Mouse (Mus musculus) heart, embryonic 13.5 days (tissue): ENCODE results near the gene Crybb2. TPM values are rescaled to one million over a fixed set of nuclear protein-coding genes. Genes with fewer than 3 reads are reported as not detected.

Source experiments
- ATAC-seq: fragments of 200-750 bp; cut with Nextera tagmentation; 2 replicates; pipeline ENCODE4 v1.8.0; 2017; ENCODE audit warnings: moderate TSS enrichment; ENCODE audit not compliant: insufficient number of reproducible peaks, low FRiP score, low TSS enrichment; ENCODE audit errors: extremely low read depth
- H3K27ac ChIP-seq: fragments of 300-500 bp; sonication (generic); replicated peaks from 2 replicates; pipeline ENCODE4 v1.5.1; 2015; ENCODE audit warnings: moderate library complexity, mild to moderate bottlenecking, inconsistent platforms
- H3K27me3 ChIP-seq: fragments of 300-500 bp; sonication (generic); replicated peaks from 2 replicates; pipeline ENCODE4 v1.6.1; 2015; ENCODE audit warnings: mild to moderate bottlenecking, inconsistent platforms
- H3K36me3 ChIP-seq: fragments of 300-500 bp; sonication (generic); 2 replicates; pipeline ENCODE4 v1.6.1; 2015; ENCODE audit warnings: mild to moderate bottlenecking, inconsistent platforms
- H3K4me1 ChIP-seq: fragments of 300-500 bp; sonication (generic); 2 replicates; pipeline ENCODE4 v1.6.1; 2015; ENCODE audit warnings: inconsistent platforms
- H3K4me2 ChIP-seq: fragments of 300-500 bp; sonication (generic); 2 replicates; pipeline ENCODE4 v1.6.1; 2015; ENCODE audit warnings: inconsistent platforms, mild to moderate bottlenecking, moderate library complexity
- H3K4me3 ChIP-seq: fragments of 300-500 bp; sonication (generic); 2 replicates; pipeline ENCODE4 v1.5.1; 2015; ENCODE audit warnings: moderate library complexity, mild to moderate bottlenecking, inconsistent platforms
- H3K9ac ChIP-seq: fragments of 300-500 bp; sonication (generic); 2 replicates; pipeline ENCODE4 v1.6.1; 2015; ENCODE audit warnings: inconsistent platforms, mild to moderate bottlenecking, moderate library complexity
- H3K9me3 ChIP-seq: fragments of 300-500 bp; sonication (generic); 2 replicates; pipeline ENCODE4 v1.6.1; 2016; ENCODE audit warnings: inconsistent platforms
- WGBS: fragments of 180-500 bp; shearing (Covaris S2); methylation state at CpG from one replicate; pipeline ENCODE4 v1.1.7; 2015; ENCODE audit warnings: mixed read lengths; 5-methylcytosine and 5-hydroxymethylcytosine counted together
- polyA plus RNA-seq: library from polyadenylated mRNA; unstranded; fragments of >200 nt; fragmentation: Nextera tagmentation; extraction: Ambion mirVana; gene quantifications from 2 replicates; pipeline ENCODE4 v1.2.1, GENCODE M21; 2015

The Crybb2 gene
- polyA plus RNA-seq, 1 experiment from 2014 or later: not detected

DNA sequence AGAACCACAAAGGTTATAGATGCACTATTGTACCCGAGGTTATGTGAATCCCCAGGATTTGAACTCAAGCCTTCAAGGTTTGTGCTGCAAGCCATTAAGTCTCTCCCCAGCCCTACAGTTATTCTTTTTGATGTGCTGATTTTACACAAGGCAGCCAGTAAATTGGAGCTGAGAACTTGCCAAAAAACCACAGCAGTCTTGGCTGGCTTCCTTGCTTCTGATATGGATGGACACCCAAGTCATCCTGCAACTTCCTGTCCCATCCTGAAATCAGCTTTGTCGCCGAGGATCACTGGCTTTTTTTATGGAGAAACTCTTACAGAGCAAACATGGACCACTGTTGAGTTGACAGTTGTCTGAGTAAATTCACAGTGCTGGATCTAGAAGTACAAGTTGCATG, 39.8 kb downstream of the Crybb2 start:
- no peak overlapping the region for H3K27ac ChIP-seq
- H3K9me3 ChIP-seq: no peaks in the 10 kb centered on the region
- 52% methylated on average over 3 of the region's 3 CpGs for WGBS
- H3K9ac ChIP-seq: no peak overlapping the region
- no peak overlapping the region for H3K4me3 ChIP-seq
- H3K4me2 ChIP-seq: no peak overlapping the region
- peaks cover 9% of the 10 kb centered on the region for H3K27me3 ChIP-seq
- ATAC-seq: no peak
- H3K36me3 ChIP-seq: no peaks in the 10 kb centered on the region
- peaks cover 12% of the 10 kb centered on the region for H3K4me1 ChIP-seq

GRCm38 (mm10) chr5:113026706-113027105, 43.2 kb downstream of the Crybb2 start:
- H3K36me3 ChIP-seq: no peaks in the 10 kb centered on the region
- 75% methylated on average over 5 of the region's 5 CpGs for WGBS
- H3K9ac ChIP-seq: no peak overlapping the region
- H3K27ac ChIP-seq: no peak overlapping the region
- H3K9me3 ChIP-seq: no peaks in the 10 kb centered on the region
- H3K4me1 ChIP-seq: peaks cover 11% of the 10 kb centered on the region
- H3K4me2 ChIP-seq: no peak overlapping the region
- peaks cover 5% of the 10 kb centered on the region for H3K27me3 ChIP-seq
- no peak for ATAC-seq
- no peak overlapping the region for H3K4me3 ChIP-seq

DNA sequence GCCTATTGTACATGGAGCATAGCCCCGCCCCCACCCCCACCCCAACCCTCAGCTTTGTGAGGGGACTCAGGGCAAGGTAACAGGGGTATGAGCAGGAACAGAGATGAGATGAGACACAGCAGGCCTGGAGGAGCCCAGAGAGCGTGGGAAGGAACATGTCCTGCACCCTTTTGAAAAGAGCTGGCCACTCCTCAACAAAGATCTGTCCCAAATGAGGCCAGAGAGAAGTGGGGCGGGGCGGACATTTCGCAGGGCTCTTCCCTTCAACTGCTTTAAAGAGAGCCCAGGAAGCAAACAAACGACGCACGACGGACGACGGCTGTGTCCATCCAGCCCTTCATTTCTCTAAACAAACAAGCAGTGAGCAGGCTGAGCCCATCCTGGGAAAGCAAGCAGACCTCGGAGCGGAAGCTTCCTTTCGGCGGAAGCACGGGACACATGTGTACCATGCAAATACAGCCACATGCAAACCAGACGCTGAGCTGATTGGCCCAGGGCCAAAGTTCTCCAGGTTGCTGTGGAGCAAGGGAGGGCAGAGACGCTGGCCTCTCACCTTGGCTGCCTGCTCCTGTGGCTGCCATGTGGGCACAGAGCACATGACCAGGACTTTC, 45.7 kb downstream of the Crybb2 start:
- no peak for ATAC-seq
- Histone ChIP-seq H3K4me3 (no peak overlapping the region), H3K27me3 (no peaks in the 10 kb centered on the region), H3K9ac (peak overlapping the region; percentile 6; the same call in 1 of the 2 replicates), H3K4me1 (peaks cover 11% of the 10 kb centered on the region), H3K27ac (no peak overlapping the region), H3K4me2 (peak overlapping the region; percentile 54), H3K9me3 (no peaks in the 10 kb centered on the region), H3K36me3 (no peaks in the 10 kb centered on the region)
- 31% methylated on average over 18 of the region's 18 CpGs for WGBS

GRCm38 (mm10) chr5:113018190-113018589, 51.7 kb downstream of the Crybb2 start:
- H3K4me1 ChIP-seq: peaks cover 36% of the 10 kb centered on the region
- H3K4me2 ChIP-seq: peak overlapping the region; percentile 1; the same call in 1 of the 2 replicates
- no peaks in the 10 kb centered on the region for H3K27me3 ChIP-seq
- no peaks in the 10 kb centered on the region for H3K9me3 ChIP-seq
- whole genome bisulfite sequencing: 33% methylated on average over 8 of the region's 8 CpGs
- H3K27ac ChIP-seq: no peak overlapping the region
- H3K36me3 ChIP-seq: no peaks in the 10 kb centered on the region
- no peak for ATAC-seq
- no peak overlapping the region for H3K9ac ChIP-seq
- H3K4me3 ChIP-seq: no peak overlapping the region

DNA sequence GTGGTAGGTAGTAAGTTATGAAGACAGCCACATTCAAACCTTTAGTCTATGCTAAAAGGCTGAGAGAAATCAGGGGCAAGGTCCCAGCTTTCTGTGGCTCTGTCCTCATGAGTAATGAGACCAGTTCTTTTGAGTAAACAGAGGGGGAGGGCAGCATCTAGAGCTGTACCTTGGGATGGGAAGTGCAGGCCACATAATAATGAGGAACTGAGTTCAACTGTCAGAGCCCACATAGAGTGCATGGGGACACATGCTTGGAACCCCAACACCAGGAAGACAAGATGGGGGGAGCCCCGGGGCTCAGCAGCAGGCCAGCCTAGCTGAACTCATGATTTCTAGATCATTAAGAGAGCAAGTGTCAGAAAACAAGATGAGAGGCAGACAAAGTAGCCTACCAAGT, 52.9 kb downstream of the Crybb2 start:
- H3K9ac ChIP-seq: no peak overlapping the region
- H3K4me1 ChIP-seq: peaks cover 36% of the 10 kb centered on the region
- H3K4me3 ChIP-seq: no peak overlapping the region
- H3K9me3 ChIP-seq: no peaks in the 10 kb centered on the region
- no peak overlapping the region for H3K27ac ChIP-seq
- ATAC-seq: no peak
- no peaks in the 10 kb centered on the region for H3K27me3 ChIP-seq
- 78% methylated on average over 1 of the region's 1 CpGs for WGBS
- no peaks in the 10 kb centered on the region for H3K36me3 ChIP-seq
- H3K4me2 ChIP-seq: no peak overlapping the region

- no peaks in the 10 kb centered on the region for H3K36me3 ChIP-seq
- peak within 1 kb of the TSS; percentile 87 for H3K9ac ChIP-seq
- H3K4me1 ChIP-seq: peaks cover 42% of the 10 kb centered on the region
- peak within 1 kb of the TSS; percentile 84 for H3K4me2 ChIP-seq
- no peaks in the 10 kb centered on the region for H3K9me3 ChIP-seq
- peak within 1 kb of the TSS; percentile 66 for H3K27ac ChIP-seq
- no peaks in the 10 kb centered on the region for H3K27me3 ChIP-seq
- 4% methylated on average over 26 of the region's 52 CpGs for WGBS
- H3K4me3 ChIP-seq: peak within 1 kb of the TSS; percentile 71
- ATAC-seq: peak; percentile 70
Measured at GRCm38 (mm10) chr5:113015236-113016061, 54.5 kb downstream of the Crybb2 start, which contains the start of gene Grk3. Grk3 (minus strand) TSS chr5:113015791.

DNA sequence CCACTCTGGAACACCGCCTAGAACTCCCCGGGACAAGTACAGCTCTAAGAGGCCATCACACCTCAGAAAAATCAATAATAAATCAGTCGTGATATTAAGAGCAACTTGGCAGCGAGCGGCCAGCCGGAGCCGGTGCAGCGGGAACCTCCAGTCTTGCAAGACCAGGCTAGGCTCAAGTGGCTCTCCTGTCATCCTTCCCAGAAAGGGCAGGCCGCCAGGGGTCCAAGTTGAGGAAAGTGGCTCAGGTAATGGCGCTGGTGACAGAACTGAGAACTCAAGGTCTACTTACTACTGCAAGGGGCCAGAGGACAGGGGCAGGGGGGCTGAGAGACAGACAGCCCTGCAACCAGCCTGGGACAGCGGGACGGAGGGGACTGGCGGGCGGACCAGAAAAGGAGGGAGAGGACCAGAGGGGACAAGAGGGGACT, 55.1 kb downstream of the Crybb2 start:
- Histone ChIP-seq H3K4me2 (peak overlapping the region; percentile 84), H3K4me1 (peaks cover 47% of the 10 kb centered on the region), H3K36me3 (no peaks in the 10 kb centered on the region), H3K4me3 (peak overlapping the region; percentile 71), H3K9me3 (no peaks in the 10 kb centered on the region), H3K27ac (peak overlapping the region; percentile 66), H3K27me3 (no peaks in the 10 kb centered on the region), H3K9ac (peak overlapping the region; percentile 87)
- WGBS: 2% methylated on average over 14 of the region's 14 CpGs
- 0 out of 2 replicates have a peak, but pooled peaks have one; percentile 6 for ATAC-seq

DNA sequence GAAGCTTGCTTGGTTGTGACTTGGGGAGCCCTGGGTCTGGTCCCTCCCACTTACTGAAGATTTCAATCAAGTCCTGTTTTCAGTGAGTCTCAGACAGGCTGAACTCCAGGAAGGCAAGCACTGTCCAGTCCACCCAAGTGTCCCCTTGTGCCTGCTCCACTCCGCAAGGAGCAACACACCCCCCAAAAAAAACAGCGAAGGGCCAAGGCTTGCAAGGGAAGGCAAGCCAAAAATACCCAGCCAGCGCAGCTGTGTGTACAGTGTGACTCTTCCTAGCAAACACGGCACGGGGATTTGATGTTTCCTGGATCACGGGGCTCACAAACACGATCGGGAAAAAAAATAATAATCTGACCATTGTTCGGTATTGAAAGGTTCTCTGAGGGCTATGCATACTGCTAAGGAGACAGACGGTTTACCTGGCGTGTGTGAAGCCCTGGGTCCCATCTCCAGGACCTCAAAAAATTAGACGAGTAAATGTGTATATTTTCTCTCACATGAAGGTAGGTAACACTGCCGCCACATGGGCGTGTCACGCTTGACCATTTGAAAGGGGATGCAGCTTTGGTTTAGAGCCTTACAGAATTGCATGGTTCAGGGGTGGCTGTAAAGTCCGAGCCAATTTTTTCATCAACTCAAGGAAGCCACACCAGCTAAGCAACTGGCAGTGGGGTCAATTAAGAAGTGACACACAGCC, 55.7 kb downstream of the Crybb2 start:
- 44% methylated on average over 16 of the region's 16 CpGs for WGBS

DNA sequence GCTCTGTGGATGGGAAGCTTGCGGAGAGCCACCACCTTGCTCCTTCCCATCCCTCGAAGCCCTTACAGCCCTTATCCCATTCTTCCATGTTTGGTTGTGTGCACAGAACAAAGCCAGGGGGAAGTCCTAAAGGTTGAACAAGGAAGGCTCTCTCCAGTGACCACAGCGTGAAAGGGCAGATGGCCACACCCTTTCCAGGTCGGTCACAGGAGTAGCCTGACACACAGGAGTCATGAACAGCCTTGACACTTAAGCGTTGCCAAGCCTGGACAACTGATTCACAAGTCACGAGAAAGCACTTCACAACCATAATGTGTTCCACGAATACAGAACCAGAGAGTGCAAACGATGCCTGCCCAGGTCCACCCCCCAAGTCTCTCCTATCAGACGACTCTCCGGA, 58.0 kb downstream of the Crybb2 start:
- Histone ChIP-seq H3K4me1 (peaks cover 61% of the 10 kb centered on the region), H3K36me3 (no peaks in the 10 kb centered on the region), H3K27me3 (no peaks in the 10 kb centered on the region), H3K9ac (no peak overlapping the region), H3K9me3 (no peaks in the 10 kb centered on the region), H3K4me3 (no peak overlapping the region), H3K4me2 (no peak overlapping the region), H3K27ac (no peak overlapping the region)
- ATAC-seq: no peak
- 75% methylated on average over 10 of the region's 10 CpGs for WGBS

More for the DNA sequence above, 55.7 kb downstream of the Crybb2 start:
- H3K4me1 ChIP-seq: peaks cover 53% of the 10 kb centered on the region
- H3K36me3 ChIP-seq: no peaks in the 10 kb centered on the region
- H3K9ac ChIP-seq: peak overlapping the region; percentile 87
- H3K4me2 ChIP-seq: peak overlapping the region; percentile 84
- peak overlapping the region; percentile 66; the same call in 1 of the 2 replicates for H3K27ac ChIP-seq
- peak overlapping the region; percentile 71 for H3K4me3 ChIP-seq
- H3K9me3 ChIP-seq: no peaks in the 10 kb centered on the region
- no peaks in the 10 kb centered on the region for H3K27me3 ChIP-seq
- no peak for ATAC-seq

DNA sequence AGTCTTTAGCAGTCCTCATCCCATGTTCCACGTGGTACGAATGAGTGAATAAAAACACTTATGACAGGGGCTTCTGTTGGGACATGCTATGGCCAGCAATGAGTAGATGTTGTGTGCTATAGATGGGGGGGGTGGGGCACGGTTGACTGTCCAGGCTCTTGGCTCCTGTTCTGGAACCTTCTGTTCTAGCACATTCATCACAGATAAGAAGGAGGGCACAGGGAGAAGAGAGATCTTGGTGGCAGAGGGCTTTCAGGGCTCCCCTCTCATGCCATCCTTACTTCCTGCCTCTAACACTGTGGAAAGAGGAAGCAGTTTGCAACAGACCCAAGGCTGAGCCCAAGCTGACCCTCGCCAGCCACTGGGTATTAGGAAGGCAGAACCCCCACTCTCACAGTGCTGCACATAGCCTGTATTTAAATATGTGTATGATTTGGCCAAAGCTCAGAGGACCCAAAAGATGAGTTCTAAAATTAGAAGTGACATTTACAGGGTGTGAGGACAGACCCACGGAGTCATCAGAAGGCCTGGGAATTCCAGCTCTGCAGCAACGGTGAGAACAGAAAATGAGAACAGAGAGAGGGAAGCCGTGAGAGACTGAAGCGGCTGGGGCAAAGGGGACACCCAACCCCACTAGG, 60.6 kb downstream of the Crybb2 start:
- no peak overlapping the region for H3K4me3 ChIP-seq
- 55% methylated on average over 8 of the region's 8 CpGs for whole genome bisulfite sequencing
- H3K9ac ChIP-seq: no peak overlapping the region
- peaks cover 60% of the 10 kb centered on the region for H3K4me1 ChIP-seq
- no peaks in the 10 kb centered on the region for H3K27me3 ChIP-seq
- ATAC-seq: no peak
- peak overlapping the region; percentile 74 for H3K27ac ChIP-seq
- H3K36me3 ChIP-seq: no peaks in the 10 kb centered on the region
- H3K4me2 ChIP-seq: peak overlapping the region; percentile 30
- no peaks in the 10 kb centered on the region for H3K9me3 ChIP-seq

GRCm38 (mm10) chr5:113008496-113008895, 61.4 kb downstream of the Crybb2 start:
- H3K36me3 ChIP-seq: no peaks in the 10 kb centered on the region
- peaks cover 52% of the 10 kb centered on the region for H3K4me1 ChIP-seq
- no peak overlapping the region for H3K4me2 ChIP-seq
- H3K27ac ChIP-seq: no peak overlapping the region; the same call in 1 of the 2 replicates
- WGBS: 74% methylated on average over 2 of the region's 2 CpGs
- H3K9ac ChIP-seq: no peak overlapping the region
- no peaks in the 10 kb centered on the region for H3K27me3 ChIP-seq
- H3K9me3 ChIP-seq: no peaks in the 10 kb centered on the region
- H3K4me3 ChIP-seq: no peak overlapping the region
- ATAC-seq: no peak
